Mouse (Mus musculus): ENCODE results near the gene Phlda1. TPM values are rescaled to one million over a fixed set of nuclear protein-coding genes. Genes with fewer than 3 reads are reported as not detected.
"Not testable (repeated sequence)": the region's sequence is repeated elsewhere in the genome, so short reads cannot be mapped to it uniquely, and the experiment has no call there.

Phlda1 gene
- polyA plus RNA-seq, 1 experiment from 2014 or later, result 46.0 TPM

GRCm38 (mm10) chr10:111490079-111490478 is 16.0 kb upstream of the Phlda1 start:
- ATAC-seq (replicated peaks; ENCODE audit: low FRiP score, low TSS enrichment, low read depth); H3K4me2 ChIP-seq (ENCODE audit: low read length); H3K27ac ChIP-seq (ENCODE audit: low read depth); H3K4me3 ChIP-seq (ENCODE audit: low read depth, low read length); H3K4me1 ChIP-seq (replicated peaks; ENCODE audit: control insufficient read depth, insufficient read depth, low read length); H3K27me3 ChIP-seq (replicated peaks; ENCODE audit: control insufficient read depth, insufficient read depth, low read length); H3K9ac ChIP-seq (ENCODE audit: low read length); H3K9me3 ChIP-seq (ENCODE audit: control insufficient read depth, low read length); DNase-seq (ENCODE audit: low spot score): not testable (repeated sequence)
- H3K36me3 ChIP-seq (ENCODE audit: control insufficient read depth, insufficient read depth, low read length), result peaks cover 95% of the 10 kb centered on the region
- 74% methylated on average over 4 of the region's 4 CpGs for WGBS

DNA sequence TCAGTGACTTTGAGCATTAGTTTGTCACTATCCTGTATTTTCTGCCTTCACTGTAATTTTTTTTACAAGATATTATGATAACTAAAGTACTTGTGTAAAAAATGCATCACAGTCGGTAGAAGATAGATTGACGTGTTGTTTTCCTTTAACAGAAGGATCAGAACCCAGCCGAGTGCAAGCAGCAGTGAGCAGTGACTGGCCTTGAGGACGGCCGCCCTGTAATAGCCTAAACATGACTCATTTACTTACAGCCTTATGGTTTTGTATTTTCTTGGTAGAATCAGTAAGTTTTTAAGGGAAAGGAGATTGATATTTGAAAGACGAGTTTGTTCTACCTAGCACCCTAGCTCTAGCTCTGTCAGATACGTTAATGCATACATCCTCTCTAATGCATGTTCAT is 10.2 kb upstream of the Phlda1 start:
- 87% methylated on average over 7 of the region's 7 CpGs for WGBS

DNA sequence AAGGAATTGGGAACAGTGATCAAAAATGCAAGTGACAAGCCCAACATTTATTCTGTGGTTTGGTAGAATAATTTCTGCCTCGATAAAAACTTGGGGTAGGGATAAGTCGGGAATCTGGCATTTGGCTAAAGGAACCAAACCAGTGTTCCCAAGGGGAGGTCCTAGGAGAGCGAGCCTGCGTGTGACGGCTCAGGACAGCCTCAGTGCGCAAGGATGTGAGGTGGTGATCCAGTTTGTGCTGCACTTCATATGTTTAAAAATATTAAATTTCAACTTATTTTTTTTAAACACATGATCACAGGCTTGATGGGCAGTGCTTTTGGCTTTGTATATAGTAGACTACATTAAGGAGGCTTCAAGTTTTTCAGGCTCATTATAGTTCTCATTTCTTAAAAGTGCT is 6.2 kb upstream of the Phlda1 start:
- Histone ChIP-seq H3K4me3 (ENCODE audit: low read depth, low read length) (no peak overlapping the region), H3K9me3 (ENCODE audit: control insufficient read depth, low read length) (no peaks in the 10 kb centered on the region), H3K27ac (ENCODE audit: low read depth) (no peak overlapping the region), H3K27me3 (replicated peaks; ENCODE audit: control insufficient read depth, insufficient read depth, low read length) (no peaks in the 10 kb centered on the region), H3K4me1 (replicated peaks; ENCODE audit: control insufficient read depth, insufficient read depth, low read length) (peaks cover 8% of the 10 kb centered on the region; the same call in 1 of the 2 replicates), H3K36me3 (ENCODE audit: control insufficient read depth, insufficient read depth, low read length) (peaks cover 39% of the 10 kb centered on the region), H3K9ac (ENCODE audit: low read length) (no peak overlapping the region), H3K4me2 (ENCODE audit: low read length) (no peak overlapping the region)
- 77% methylated on average over 6 of the region's 6 CpGs for WGBS
- no peak for ATAC-seq (replicated peaks; ENCODE audit: low FRiP score, low TSS enrichment, low read depth)
- DNase-seq (ENCODE audit: low spot score), result peak; percentile 20

More for the DNA sequence above, 10.2 kb upstream of the Phlda1 start:
- no peak overlapping the region for H3K27ac ChIP-seq (ENCODE audit: low read depth)
- no peak overlapping the region for H3K4me3 ChIP-seq (ENCODE audit: low read depth, low read length)
- no peaks in the 10 kb centered on the region for H3K27me3 ChIP-seq (replicated peaks; ENCODE audit: control insufficient read depth, insufficient read depth, low read length)
- no peaks in the 10 kb centered on the region for H3K4me1 ChIP-seq (replicated peaks; ENCODE audit: control insufficient read depth, insufficient read depth, low read length)
- DNase-seq (ENCODE audit: low spot score), result no peak
- no peak overlapping the region for H3K9ac ChIP-seq (ENCODE audit: low read length)
- no peaks in the 10 kb centered on the region for H3K9me3 ChIP-seq (ENCODE audit: control insufficient read depth, low read length)
- peaks cover 78% of the 10 kb centered on the region for H3K36me3 ChIP-seq (ENCODE audit: control insufficient read depth, insufficient read depth, low read length)
- ATAC-seq (replicated peaks; ENCODE audit: low FRiP score, low TSS enrichment, low read depth), result no peak
- H3K4me2 ChIP-seq (ENCODE audit: low read length), result no peak overlapping the region

GRCm38 (mm10) chr10:111503071-111503470 is 3.0 kb upstream of the Phlda1 start:
- ATAC-seq (replicated peaks; ENCODE audit: low FRiP score, low TSS enrichment, low read depth), result no peak
- no peaks in the 10 kb centered on the region for H3K27me3 ChIP-seq (replicated peaks; ENCODE audit: control insufficient read depth, insufficient read depth, low read length)

GRCm38 (mm10) chr10:111503716-111504115 is 2.4 kb upstream of the Phlda1 start:
- H3K27ac ChIP-seq (ENCODE audit: low read depth), result no peak overlapping the region
- DNase-seq (ENCODE audit: low spot score) (peak; percentile 53), ATAC-seq (replicated peaks; ENCODE audit: low FRiP score, low TSS enrichment, low read depth) (no peak)
- H3K4me1 ChIP-seq (replicated peaks; ENCODE audit: control insufficient read depth, insufficient read depth, low read length), result peaks cover 12% of the 10 kb centered on the region; the same call in 1 of the 2 replicates
- WGBS, result 27% methylated on average over 10 of the region's 10 CpGs
- peaks cover 1% of the 10 kb centered on the region; the same call in 1 of the 2 replicates for H3K36me3 ChIP-seq (ENCODE audit: control insufficient read depth, insufficient read depth, low read length)
- H3K9ac ChIP-seq (ENCODE audit: low read length), result no peak overlapping the region
- H3K4me3 ChIP-seq (ENCODE audit: low read depth, low read length), result no peak overlapping the region
- no peaks in the 10 kb centered on the region for H3K27me3 ChIP-seq (replicated peaks; ENCODE audit: control insufficient read depth, insufficient read depth, low read length)
- peak overlapping the region; percentile 18; the same call in 1 of the 2 replicates for H3K4me2 ChIP-seq (ENCODE audit: low read length)
- H3K9me3 ChIP-seq (ENCODE audit: control insufficient read depth, low read length), result no peaks in the 10 kb centered on the region

More at GRCm38 (mm10) chr10:111503071-111503470, 3.0 kb upstream of the Phlda1 start:
- 3% methylated on average over 3 of the region's 3 CpGs for WGBS
- H3K4me1 ChIP-seq (replicated peaks; ENCODE audit: control insufficient read depth, insufficient read depth, low read length), result peaks cover 12% of the 10 kb centered on the region; the same call in 1 of the 2 replicates
- H3K9me3 ChIP-seq (ENCODE audit: control insufficient read depth, low read length), result no peaks in the 10 kb centered on the region
- DNase-seq (ENCODE audit: low spot score), result peak; percentile 95
- no peak overlapping the region for H3K4me2 ChIP-seq (ENCODE audit: low read length)
- H3K9ac ChIP-seq (ENCODE audit: low read length), result no peak overlapping the region
- H3K27ac ChIP-seq (ENCODE audit: low read depth), result no peak overlapping the region
- no peak overlapping the region for H3K4me3 ChIP-seq (ENCODE audit: low read depth, low read length)
- H3K36me3 ChIP-seq (ENCODE audit: control insufficient read depth, insufficient read depth, low read length), result peaks cover 8% of the 10 kb centered on the region

DNA sequence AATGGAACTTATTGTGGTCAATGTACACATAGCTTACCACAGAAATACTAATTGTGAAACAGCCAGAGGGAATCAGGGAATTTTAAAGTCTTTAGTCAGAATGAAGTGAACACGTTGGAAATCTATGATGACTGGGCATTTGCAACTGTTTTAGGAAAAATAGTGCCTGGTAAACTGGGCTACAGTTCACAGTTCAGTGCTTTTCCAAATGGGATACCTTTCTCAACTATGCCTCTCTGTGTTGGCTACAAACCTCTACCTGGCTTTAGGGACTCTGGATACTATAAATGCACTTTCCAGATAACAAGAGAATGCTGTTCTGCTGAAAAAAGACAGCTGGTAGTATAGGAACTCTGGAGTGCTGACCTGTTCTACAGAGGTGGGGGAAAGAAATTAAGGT is 1.5 kb upstream of the Phlda1 start:
- no peak overlapping the region for H3K4me2 ChIP-seq (ENCODE audit: low read length)
- WGBS, result 69% methylated on average over 1 of the region's 1 CpGs
- no peak overlapping the region for H3K27ac ChIP-seq (ENCODE audit: low read depth)
- peak; percentile 42 for DNase-seq (ENCODE audit: low spot score)
- H3K36me3 ChIP-seq (ENCODE audit: control insufficient read depth, insufficient read depth, low read length), result peaks cover 5% of the 10 kb centered on the region; the same call in 1 of the 2 replicates
- H3K4me1 ChIP-seq (replicated peaks; ENCODE audit: control insufficient read depth, insufficient read depth, low read length), result peaks cover 19% of the 10 kb centered on the region; the same call in 1 of the 2 replicates
- no peak for ATAC-seq (replicated peaks; ENCODE audit: low FRiP score, low TSS enrichment, low read depth)
- no peak overlapping the region for H3K4me3 ChIP-seq (ENCODE audit: low read depth, low read length)
- H3K9ac ChIP-seq (ENCODE audit: low read length), result no peak overlapping the region
- H3K27me3 ChIP-seq (replicated peaks; ENCODE audit: control insufficient read depth, insufficient read depth, low read length), result no peaks in the 10 kb centered on the region
- H3K9me3 ChIP-seq (ENCODE audit: control insufficient read depth, low read length), result no peaks in the 10 kb centered on the region

- Histone ChIP-seq H3K27ac (ENCODE audit: low read depth) (no peak overlapping the region), H3K9ac (ENCODE audit: low read length) (peak overlapping the region; percentile 54; the same call in 1 of the 2 replicates)
- DNase-seq (ENCODE audit: low spot score), result peak; percentile 58
These were observed 680 bp upstream of the Phlda1 start for GRCm38 (mm10) chr10:111505406-111505805.

DNA sequence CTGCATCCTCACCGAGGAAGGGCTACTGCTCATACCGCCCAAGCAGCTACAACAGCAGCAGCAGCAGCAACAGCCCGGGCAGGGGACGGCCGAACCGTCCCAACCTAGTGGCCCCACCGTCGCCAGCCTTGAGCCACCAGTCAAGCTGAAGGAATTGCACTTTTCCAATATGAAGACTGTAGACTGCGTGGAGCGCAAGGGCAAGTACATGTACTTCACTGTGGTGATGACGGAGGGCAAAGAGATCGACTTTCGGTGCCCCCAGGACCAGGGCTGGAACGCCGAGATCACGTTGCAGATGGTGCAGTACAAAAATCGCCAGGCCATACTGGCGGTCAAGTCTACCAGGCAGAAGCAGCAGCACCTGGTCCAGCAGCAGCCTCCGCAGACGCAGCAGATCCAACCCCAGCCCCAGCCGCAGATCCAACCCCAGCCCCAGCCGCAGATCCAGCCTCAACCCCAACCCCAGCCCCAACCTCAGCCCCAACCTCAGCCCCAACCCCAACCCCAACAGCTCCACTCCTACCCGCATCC is 907 bp downstream of the Phlda1 start:
- H3K4me2 ChIP-seq (ENCODE audit: low read length), result peak overlapping the region; percentile 73
- no peaks in the 10 kb centered on the region for H3K27me3 ChIP-seq (replicated peaks; ENCODE audit: control insufficient read depth, insufficient read depth, low read length)
- WGBS, result under 1% methylated on average over 19 of the region's 23 CpGs
- peak overlapping the region; percentile 87 for H3K9ac ChIP-seq (ENCODE audit: low read length)
- H3K9me3 ChIP-seq (ENCODE audit: control insufficient read depth, low read length), result no peaks in the 10 kb centered on the region
- DNase-seq (ENCODE audit: low spot score) (no peak), ATAC-seq (replicated peaks; ENCODE audit: low FRiP score, low TSS enrichment, low read depth) (peak; percentile 10)
- H3K4me3 ChIP-seq (ENCODE audit: low read depth, low read length), result peak overlapping the region; percentile 72
- peaks cover 32% of the 10 kb centered on the region for H3K4me1 ChIP-seq (replicated peaks; ENCODE audit: control insufficient read depth, insufficient read depth, low read length)
- H3K27ac ChIP-seq (ENCODE audit: low read depth), result peak overlapping the region; percentile 95
- H3K36me3 ChIP-seq (ENCODE audit: control insufficient read depth, insufficient read depth, low read length), result peaks cover 6% of the 10 kb centered on the region; the same call in 1 of the 2 replicates

More at GRCm38 (mm10) chr10:111505406-111505805, 680 bp upstream of the Phlda1 start:
- peak overlapping the region; percentile 73 for H3K4me2 ChIP-seq (ENCODE audit: low read length)
- H3K4me3 ChIP-seq (ENCODE audit: low read depth, low read length), result peak overlapping the region; percentile 72; the same call in 1 of the 2 replicates
- WGBS, result 51% methylated on average over 7 of the region's 7 CpGs
- no peaks in the 10 kb centered on the region for H3K27me3 ChIP-seq (replicated peaks; ENCODE audit: control insufficient read depth, insufficient read depth, low read length)
- no peaks in the 10 kb centered on the region for H3K9me3 ChIP-seq (ENCODE audit: control insufficient read depth, low read length)
- H3K4me1 ChIP-seq (replicated peaks; ENCODE audit: control insufficient read depth, insufficient read depth, low read length), result peaks cover 25% of the 10 kb centered on the region; the same call in 1 of the 2 replicates
- H3K36me3 ChIP-seq (ENCODE audit: control insufficient read depth, insufficient read depth, low read length), result peaks cover 6% of the 10 kb centered on the region; the same call in 1 of the 2 replicates
- ATAC-seq (replicated peaks; ENCODE audit: low FRiP score, low TSS enrichment, low read depth), result no peak

All from intestine, embryonic 14.5 days (tissue).